Mouse (Mus musculus) hindbrain, postnatal 0 days (tissue): Measurements from ENCODE around the gene Daam1. TPM values are rescaled to one million over a fixed set of nuclear protein-coding genes. Genes with fewer than 3 reads are reported as not detected.
A peak's percentile ranks its signal among the peaks of the same experiment; 100 is the strongest.

ENCODE experiments used
- ATAC-seq: fragments of 200-750 bp; cut with Nextera tagmentation; 2 replicates; pipeline ENCODE4 v1.8.0; 2017; ENCODE audit warnings: mild to moderate bottlenecking, moderate TSS enrichment, moderate library complexity
- DNase-seq: peaks from one replicate; pipeline ENCODE4 v3.0.0-alpha.2; 2015; ENCODE audit warnings: low spot score
- H3K27ac ChIP-seq: fragments of 300-500 bp; sonication (generic); 2 replicates; pipeline ENCODE4 v1.5.1; 2014; ENCODE audit warnings: mild to moderate bottlenecking
- H3K27me3 ChIP-seq: fragments of 300-500 bp; sonication (generic); 2 replicates; pipeline ENCODE4 v1.6.1; 2014; ENCODE audit warnings: low read length, mixed read lengths; ENCODE audit not compliant: insufficient read depth
- H3K36me3 ChIP-seq: fragments of 300-500 bp; sonication (generic); 2 replicates; pipeline ENCODE4 v1.6.1; 2014; ENCODE audit warnings: low read length, mixed read lengths; ENCODE audit not compliant: insufficient read depth
- H3K4me1 ChIP-seq: fragments of 300-500 bp; sonication (generic); 2 replicates; pipeline ENCODE4 v1.6.1; 2014; ENCODE audit warnings: antibody characterized with exemption, low read length, mixed read lengths; ENCODE audit not compliant: insufficient read depth
- H3K4me2 ChIP-seq: fragments of 300-500 bp; sonication (generic); 2 replicates; pipeline ENCODE4 v1.6.1; 2014; ENCODE audit warnings: low read depth, mild to moderate bottlenecking, low read length, moderate library complexity, mixed read lengths
- H3K4me3 ChIP-seq: fragments of 300-500 bp; sonication (generic); 2 replicates; pipeline ENCODE4 v1.5.1; 2014; ENCODE audit warnings: low read length
- H3K9ac ChIP-seq: fragments of 300-500 bp; sonication (generic); replicated peaks from 2 replicates; pipeline ENCODE4 v1.6.1; 2014; ENCODE audit warnings: mild to moderate bottlenecking, low read length, moderate library complexity, mixed read lengths
- H3K9me3 ChIP-seq: fragments of 300-500 bp; sonication (generic); 2 replicates; pipeline ENCODE4 v1.6.1; 2016; ENCODE audit warnings: low read length, mixed read lengths
- CTCF ChIP-seq: IDR thresholded peaks from 2 replicates; pipeline ENCODE4 v1.5.1; 2016; ENCODE audit warnings: antibody characterized with exemption, control low read depth, low read depth
- WGBS: fragments of 180-500 bp; shearing (Covaris S2); extraction: QIAGEN DNeasy Blood & Tissue Kit; methylation state at CpG from one replicate; pipeline ENCODE4 v1.1.7; 2014; 5-methylcytosine and 5-hydroxymethylcytosine counted together
- polyA plus RNA-seq: library from polyadenylated mRNA; unstranded; fragments of >200 nt; fragmentation: Nextera tagmentation; extraction: Ambion mirVana; gene quantifications from 2 replicates; pipeline ENCODE4 v1.2.1, GENCODE M21; 2015
- total RNA-seq: library from RNA; depleted of rRNA; stranded (reverse); fragments of >200 nt; gene quantifications from 2 replicates; pipeline ENCODE4 v1.2.3, GENCODE M21; 2014

Daam1 gene
- total and polyA plus RNA-seq, 2 experiments from 2014 or later: 21.9 to 46.8 TPM

DNA sequence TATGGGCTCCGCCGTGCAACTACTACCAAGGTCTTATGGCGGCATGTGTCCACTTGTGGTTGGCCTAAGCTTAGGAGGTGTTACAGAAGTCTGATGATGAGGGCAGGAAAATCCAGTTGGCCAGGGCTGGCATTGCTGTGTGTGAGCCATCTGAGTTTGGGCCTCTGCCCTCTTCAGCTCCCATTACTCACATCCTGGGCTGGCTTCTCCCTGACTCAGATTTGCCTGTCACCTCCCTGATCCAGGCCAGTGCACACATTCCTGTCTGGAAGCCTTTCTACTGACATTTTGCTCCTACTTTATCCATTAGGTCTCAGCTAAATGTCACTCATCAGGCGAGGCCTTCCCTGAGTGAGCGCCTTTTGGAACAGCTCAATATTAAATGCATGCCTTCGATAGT lies 57.5 kb downstream of the Daam1 start:
- TF ChIP-seq CTCF: no peak
- peaks cover 22% of the 10 kb centered on the region for H3K4me1 ChIP-seq
- H3K27ac ChIP-seq: no peak overlapping the region
- H3K4me2 ChIP-seq: no peak overlapping the region
- H3K9me3 ChIP-seq: no peaks in the 10 kb centered on the region
- 91% methylated on average over 6 of the region's 6 CpGs for WGBS
- H3K4me3 ChIP-seq: no peak overlapping the region
- H3K9ac ChIP-seq: no peak overlapping the region
- no peak for DNase-seq
- H3K36me3 ChIP-seq: no peaks in the 10 kb centered on the region
- ATAC-seq: no peak
- H3K27me3 ChIP-seq: no peaks in the 10 kb centered on the region

GRCm38 (mm10) chr12:71889266-71889665 lies 58.4 kb downstream of the Daam1 start:
- 88% methylated on average over 8 of the region's 8 CpGs for WGBS
- no peak for ATAC-seq

DNA sequence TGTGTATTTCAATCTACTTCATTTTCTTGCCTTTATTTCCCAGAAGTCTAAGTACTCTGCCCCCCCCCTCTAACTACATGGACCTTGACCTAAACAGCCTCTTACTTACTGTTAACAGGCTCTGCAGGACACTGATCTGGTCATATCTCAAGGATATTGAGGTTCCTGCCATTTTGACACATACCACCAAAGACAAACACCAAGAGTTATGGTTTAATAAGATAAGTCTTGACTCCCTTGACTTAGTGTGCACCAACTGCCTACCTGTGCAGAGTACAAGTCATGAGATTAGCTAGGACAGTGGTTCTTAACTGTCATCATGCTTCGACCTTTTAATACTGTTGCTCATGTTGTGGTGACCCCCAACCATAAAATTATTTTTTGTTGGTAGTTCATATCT lies 59.4 kb downstream of the Daam1 start:
- H3K4me2 ChIP-seq: no peak overlapping the region
- 98% methylated on average over 1 of the region's 1 CpGs for WGBS
- TF ChIP-seq CTCF: no peak
- no peak overlapping the region for H3K9ac ChIP-seq
- no peak overlapping the region for H3K27ac ChIP-seq
- no peak overlapping the region for H3K4me3 ChIP-seq
- no peaks in the 10 kb centered on the region for H3K36me3 ChIP-seq
- no peaks in the 10 kb centered on the region for H3K9me3 ChIP-seq
- DNase-seq (no peak), ATAC-seq (no peak)
- H3K27me3 ChIP-seq: no peaks in the 10 kb centered on the region
- peaks cover 19% of the 10 kb centered on the region for H3K4me1 ChIP-seq

More at GRCm38 (mm10) chr12:71889266-71889665, 58.4 kb downstream of the Daam1 start:
- Histone ChIP-seq H3K4me3 (no peak overlapping the region), H3K9me3 (no peaks in the 10 kb centered on the region), H3K4me2 (no peak overlapping the region), H3K9ac (no peak overlapping the region), H3K36me3 (no peaks in the 10 kb centered on the region), H3K27ac (no peak overlapping the region), H3K27me3 (no peaks in the 10 kb centered on the region), H3K4me1 (peaks cover 19% of the 10 kb centered on the region)
- no peak for TF ChIP-seq CTCF
- no peak for DNase-seq

- H3K4me1 ChIP-seq: peaks cover 3% of the 10 kb centered on the region; the same call in 1 of the 2 replicates
- H3K4me2 ChIP-seq: no peak overlapping the region
- no peak overlapping the region for H3K9ac ChIP-seq
- ATAC-seq (no peak), DNase-seq (no peak)
- no peak for TF ChIP-seq CTCF
- H3K9me3 ChIP-seq: no peaks in the 10 kb centered on the region
- no peaks in the 10 kb centered on the region for H3K36me3 ChIP-seq
- no peaks in the 10 kb centered on the region for H3K27me3 ChIP-seq
- H3K4me3 ChIP-seq: no peak overlapping the region
- WGBS: 24% methylated on average over 7 of the region's 7 CpGs
- H3K27ac ChIP-seq: peak overlapping the region; percentile 26; the same call in 1 of the 2 replicates
These were observed 61.0 kb downstream of the Daam1 start for GRCm38 (mm10) chr12:71891729-71892355.

- peaks cover 3% of the 10 kb centered on the region; the same call in 1 of the 2 replicates for H3K36me3 ChIP-seq
- H3K4me3 ChIP-seq: no peak overlapping the region
- no peak overlapping the region for H3K27ac ChIP-seq
- ATAC-seq: no peak
- no peaks in the 10 kb centered on the region for H3K9me3 ChIP-seq
- no peak overlapping the region for H3K9ac ChIP-seq
- H3K4me2 ChIP-seq: no peak overlapping the region
- H3K4me1 ChIP-seq: no peaks in the 10 kb centered on the region
- TF ChIP-seq CTCF: no peak
- no peaks in the 10 kb centered on the region for H3K27me3 ChIP-seq
- WGBS: 59% methylated on average over 9 of the region's 9 CpGs
- DNase-seq: no peak
These were observed 62.2 kb downstream of the Daam1 start for GRCm38 (mm10) chr12:71892996-71893605.

GRCm38 (mm10) chr12:71898231-71898630 lies 67.4 kb downstream of the Daam1 start:
- ATAC-seq: no peak
- H3K27ac ChIP-seq: no peak overlapping the region
- H3K9me3 ChIP-seq: no peaks in the 10 kb centered on the region
- H3K36me3 ChIP-seq: peaks cover 15% of the 10 kb centered on the region; the same call in 1 of the 2 replicates
- no peaks in the 10 kb centered on the region for H3K4me1 ChIP-seq
- H3K27me3 ChIP-seq: no peaks in the 10 kb centered on the region
- no peak overlapping the region for H3K4me3 ChIP-seq
- no peak for TF ChIP-seq CTCF
- no peak overlapping the region for H3K9ac ChIP-seq
- 72% methylated on average over 5 of the region's 5 CpGs for whole genome bisulfite sequencing
- no peak overlapping the region for H3K4me2 ChIP-seq
- DNase-seq: no peak
